Mouse (Mus musculus): ENCODE measurements around the gene Insrr. TPM values are rescaled to one million over a fixed set of nuclear protein-coding genes. Genes with fewer than 3 reads are reported as not detected.
"Not testable (repeated sequence)": the region's sequence is repeated elsewhere in the genome, so short reads cannot be mapped to it uniquely, and the experiment has no call there.

Insrr gene
- total RNA-seq, 1 experiment from 2014 or later: not detected

GRCm38 (mm10) chr3:87864111-87864510, 67.4 kb downstream of the Insrr start:
- ATAC-seq (replicated peaks; ENCODE audit: insufficient number of reproducible peaks, low FRiP score, low TSS enrichment, poor library complexity, severe bottlenecking): not testable (repeated sequence)

Other genes with a start within 250 kb of the Insrr start
- 13.0 to 19.2 TPM (median 17.0 TPM) in 3 replicates for gene Arhgef11, start 179.4 kb upstream of the Insrr start, total RNA-seq (2017)
- gene Lrrc71, start 48.3 kb upstream of the Insrr start, total RNA-seq (2017): 0.39 to 1.2 TPM (median 0.53 TPM) in 3 replicates
- 0.32 TPM in 1 of 3 replicates, not detected in the others for gene Ntrk1, start 1.8 kb upstream of the Insrr start, total RNA-seq (2017)
- gene Pear1, start 27.4 kb downstream of the Insrr start, total RNA-seq (2017): 6.5 to 33.3 TPM (median 10.7 TPM) in 3 replicates
- 64.0 to 201 TPM (median 71.7 TPM) in 3 replicates for gene Sh2d2a, start 49.8 kb downstream of the Insrr start, total RNA-seq (2017)
- gene Prcc, start 88.7 kb downstream of the Insrr start, total RNA-seq (2017): 18.4 to 35.5 TPM (median 22.3 TPM) in 3 replicates
- 64.5 to 128 TPM (median 77.2 TPM) in 3 replicates for gene Hdgf, start 109.4 kb downstream of the Insrr start, total RNA-seq (2017)
- gene Mrpl24, start 122.6 kb downstream of the Insrr start, total RNA-seq (2017): 149 to 161 TPM (median 154 TPM) in 3 replicates
- gene Isg20l2, start 133.4 kb downstream of the Insrr start, total RNA-seq (2017): 33.3 to 49.0 TPM (median 35.4 TPM) in 3 replicates
- 12.9 to 20.5 TPM (median 16.9 TPM) in 3 replicates for gene Rrnad1, start 133.8 kb downstream of the Insrr start, total RNA-seq (2017)
- not detected in 3 replicates for gene Crabp2, start 151.7 kb downstream of the Insrr start, total RNA-seq (2017)
- 0.58 to 2.0 TPM (median 1.6 TPM) in 3 replicates for gene Nes, start 174.1 kb downstream of the Insrr start, total RNA-seq (2017)
- not detected in 3 replicates for gene Bcan, start 203.3 kb downstream of the Insrr start, total RNA-seq (2017)
- gene Hapln2, start 230.6 kb downstream of the Insrr start, total RNA-seq (2017): not detected in 3 replicates
- gene Gpatch4, start 246.2 kb downstream of the Insrr start, total RNA-seq (2017): 3.8 to 10.5 TPM (median 4.8 TPM) in 3 replicates

Data from monocyte, adult 5-6 weeks (primary cell).